Mouse (Mus musculus): ENCODE measurements around the gene 1700020D05Rik. TPM values are rescaled to one million over a fixed set of nuclear protein-coding genes. Genes with fewer than 3 reads are reported as not detected.

The 1700020D05Rik gene
- total and polyA plus RNA-seq, 2 experiments from 2014 or later = 0.20 to 7.3 TPM

DNA sequence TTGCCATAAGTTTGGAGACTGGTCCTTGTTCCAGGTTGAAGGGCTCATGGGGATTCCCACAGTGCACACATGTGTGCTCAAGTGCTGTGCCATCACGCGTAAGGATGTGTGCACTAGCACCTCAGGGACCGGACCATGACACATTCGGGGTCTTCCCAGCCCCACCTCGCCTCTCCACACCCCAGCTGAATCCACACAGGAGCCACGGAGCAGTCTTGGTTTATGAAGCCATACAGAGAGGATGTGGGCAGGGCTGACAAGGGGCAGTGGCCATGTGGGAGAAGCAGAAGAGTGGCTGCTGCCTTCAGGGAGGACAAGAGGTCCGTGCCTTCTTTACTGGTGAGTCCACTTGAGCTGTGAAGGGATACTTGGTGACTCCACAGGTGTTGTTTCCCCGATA is 38.5 kb downstream of the 1700020D05Rik start:
- no peak for ATAC-seq (ENCODE audit: low FRiP score)
- WGBS = 94% methylated on average over 8 of the region's 8 CpGs

DNA sequence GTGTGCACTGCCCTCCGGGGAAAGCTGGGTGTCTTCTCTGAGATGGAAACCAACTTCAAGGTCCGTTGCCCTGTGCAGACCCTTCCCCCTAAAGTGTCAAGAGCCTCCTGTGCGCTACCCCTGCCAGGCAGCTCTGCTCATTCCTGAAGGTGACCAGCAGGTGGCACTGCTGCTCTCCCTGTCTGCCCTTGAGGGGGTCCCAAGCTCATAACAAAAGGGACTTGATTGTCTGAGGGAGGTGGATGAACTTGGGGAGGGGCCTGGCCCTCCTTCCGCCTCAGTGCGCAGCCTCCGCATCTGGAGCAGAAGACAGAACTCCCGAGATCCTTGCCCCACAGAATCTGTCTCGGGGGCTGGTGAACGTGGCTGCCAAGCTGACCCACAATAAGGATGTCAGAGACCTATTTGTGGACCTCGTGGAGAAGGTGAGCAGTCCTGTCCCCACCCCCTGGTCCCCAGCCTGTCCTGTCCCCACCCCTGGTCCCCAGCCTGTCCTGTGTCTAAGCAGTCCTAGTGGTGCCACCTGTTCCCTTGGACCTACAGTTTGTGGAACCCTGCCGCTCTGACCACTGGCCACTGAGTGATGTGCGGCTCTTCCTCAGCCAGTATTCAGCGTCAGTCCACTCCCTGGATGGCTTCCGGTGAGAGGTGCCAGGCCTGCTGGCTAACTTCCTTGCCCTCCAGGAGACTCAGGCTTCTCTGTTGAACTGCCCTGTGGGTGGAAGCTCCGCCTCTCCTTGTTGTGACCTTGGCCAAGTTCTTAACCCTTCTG is 39.6 kb downstream of the 1700020D05Rik start:
- Histone ChIP-seq H3K27ac (ENCODE audit: low read depth, low read length) (peak overlapping the region; percentile 62), H3K27me3 (ENCODE audit: insufficient read depth, low read length) (no peaks in the 10 kb centered on the region), H3K4me3 (ENCODE audit: low read depth, low read length) (peak overlapping the region; percentile 21; the same call in 1 of the 2 replicates), H3K4me2 (ENCODE audit: low read depth, low read length, poor library complexity, severe bottlenecking) (peak overlapping the region; percentile 43), H3K9ac (replicated peaks; ENCODE audit: low read length, poor library complexity, severe bottlenecking) (peak overlapping the region; percentile 39), H3K36me3 (ENCODE audit: insufficient read depth, low read length) (peaks cover 36% of the 10 kb centered on the region), H3K9me3 (ENCODE audit: low read length) (no peaks in the 10 kb centered on the region), H3K4me1 (ENCODE audit: insufficient read depth, low read length) (peaks cover 5% of the 10 kb centered on the region; the same call in 1 of the 2 replicates)
- WGBS = 31% methylated on average over 15 of the region's 15 CpGs
- DNase-seq (ENCODE audit: low spot score) (peak; percentile 82), ATAC-seq (ENCODE audit: low FRiP score) (peak; percentile 45)
- peak; percentile 94 for TF ChIP-seq CTCF (IDR thresholded peaks at IDR 0.05)

More for the DNA sequence above, 38.5 kb downstream of the 1700020D05Rik start:
- Histone ChIP-seq H3K4me1 (ENCODE audit: insufficient read depth, low read length) (peaks cover 5% of the 10 kb centered on the region; the same call in 1 of the 2 replicates), H3K4me2 (ENCODE audit: low read depth, low read length, poor library complexity, severe bottlenecking) (no peak overlapping the region), H3K36me3 (ENCODE audit: insufficient read depth, low read length) (peaks cover 36% of the 10 kb centered on the region), H3K4me3 (ENCODE audit: low read depth, low read length) (no peak overlapping the region), H3K27ac (ENCODE audit: low read depth, low read length) (no peak overlapping the region), H3K9ac (replicated peaks; ENCODE audit: low read length, poor library complexity, severe bottlenecking) (no peak overlapping the region), H3K9me3 (ENCODE audit: low read length) (no peaks in the 10 kb centered on the region), H3K27me3 (ENCODE audit: insufficient read depth, low read length) (no peaks in the 10 kb centered on the region)
- DNase-seq (ENCODE audit: low spot score) = no peak
- TF ChIP-seq CTCF (IDR thresholded peaks at IDR 0.05) = no peak

- Histone ChIP-seq H3K9ac (replicated peaks; ENCODE audit: low read length, poor library complexity, severe bottlenecking) (no peak overlapping the region), H3K4me3 (ENCODE audit: low read depth, low read length) (no peak overlapping the region), H3K27ac (ENCODE audit: low read depth, low read length) (no peak overlapping the region), H3K9me3 (ENCODE audit: low read length) (no peaks in the 10 kb centered on the region), H3K4me1 (ENCODE audit: insufficient read depth, low read length) (peaks cover 5% of the 10 kb centered on the region; the same call in 1 of the 2 replicates), H3K27me3 (ENCODE audit: insufficient read depth, low read length) (no peaks in the 10 kb centered on the region), H3K4me2 (ENCODE audit: low read depth, low read length, poor library complexity, severe bottlenecking) (no peak overlapping the region), H3K36me3 (ENCODE audit: insufficient read depth, low read length) (peaks cover 36% of the 10 kb centered on the region)
- DNase-seq (ENCODE audit: low spot score) (no peak), ATAC-seq (ENCODE audit: low FRiP score) (no peak)
- WGBS = 94% methylated on average over 9 of the region's 9 CpGs
- TF ChIP-seq CTCF (IDR thresholded peaks at IDR 0.05) = no peak
These were observed 40.4 kb downstream of the 1700020D05Rik start for GRCm38 (mm10) chr19:5463212-5463611.

DNA sequence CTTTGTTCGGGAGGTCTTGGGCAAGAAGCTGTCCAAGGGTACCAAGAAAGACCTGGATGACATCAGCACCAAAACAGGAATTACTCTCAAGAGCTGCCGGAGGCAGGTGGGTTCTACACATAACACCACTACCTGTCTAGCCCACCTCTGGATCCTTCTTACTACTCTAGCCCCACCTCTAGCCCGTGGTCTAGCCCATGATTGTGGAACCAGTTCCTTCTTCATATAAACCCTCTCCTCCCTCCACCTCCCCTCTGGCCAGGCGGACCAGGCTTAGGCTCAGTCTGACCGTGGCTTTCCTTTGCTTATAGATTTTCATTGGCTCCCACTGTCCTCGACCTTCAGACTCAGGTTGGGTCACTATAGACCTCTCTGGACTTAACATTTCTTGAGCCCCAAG is 42.2 kb downstream of the 1700020D05Rik start:
- H3K9ac ChIP-seq (replicated peaks; ENCODE audit: low read length, poor library complexity, severe bottlenecking) = peak overlapping the region; percentile 77
- peaks cover 5% of the 10 kb centered on the region for H3K4me1 ChIP-seq (ENCODE audit: insufficient read depth, low read length)
- H3K4me3 ChIP-seq (ENCODE audit: low read depth, low read length) = peak overlapping the region; percentile 74
- H3K9me3 ChIP-seq (ENCODE audit: low read length) = no peaks in the 10 kb centered on the region
- ATAC-seq (ENCODE audit: low FRiP score) = no peak
- no peak for TF ChIP-seq CTCF (IDR thresholded peaks at IDR 0.05)
- peak overlapping the region; percentile 94 for H3K4me2 ChIP-seq (ENCODE audit: low read depth, low read length, poor library complexity, severe bottlenecking)
- H3K36me3 ChIP-seq (ENCODE audit: insufficient read depth, low read length) = peaks cover 25% of the 10 kb centered on the region
- WGBS = 86% methylated on average over 6 of the region's 6 CpGs
- no peak for DNase-seq (ENCODE audit: low spot score)
- H3K27me3 ChIP-seq (ENCODE audit: insufficient read depth, low read length) = no peaks in the 10 kb centered on the region
- H3K27ac ChIP-seq (ENCODE audit: low read depth, low read length) = no peak overlapping the region

- WGBS = under 1% methylated on average over 32 of the region's 32 CpGs
- H3K4me1 ChIP-seq (ENCODE audit: insufficient read depth, low read length) = peaks cover 13% of the 10 kb centered on the region
- peak within 1 kb of the TSS; percentile 76 for H3K27ac ChIP-seq (ENCODE audit: low read depth, low read length)
- no peaks in the 10 kb centered on the region for H3K27me3 ChIP-seq (ENCODE audit: insufficient read depth, low read length)
- H3K4me2 ChIP-seq (ENCODE audit: low read depth, low read length, poor library complexity, severe bottlenecking) = peak within 1 kb of the TSS; percentile 94
- TF ChIP-seq CTCF (IDR thresholded peaks at IDR 0.05) = no peak
- peak within 1 kb of the TSS; percentile 77 for H3K9ac ChIP-seq (replicated peaks; ENCODE audit: low read length, poor library complexity, severe bottlenecking)
- DNase-seq (ENCODE audit: low spot score) (peak; percentile 95), ATAC-seq (ENCODE audit: low FRiP score) (peak; percentile 73)
- H3K36me3 ChIP-seq (ENCODE audit: insufficient read depth, low read length) = peaks cover 16% of the 10 kb centered on the region
- H3K4me3 ChIP-seq (ENCODE audit: low read depth, low read length) = peak within 1 kb of the TSS; percentile 74
- no peaks in the 10 kb centered on the region for H3K9me3 ChIP-seq (ENCODE audit: low read length)
These were observed 43.1 kb downstream of the 1700020D05Rik start, which contains the start of gene Fibp for GRCm38 (mm10) chr19:5460465-5460911. TSS of gene Fibp (plus strand) at chr19:5460615.

DNA sequence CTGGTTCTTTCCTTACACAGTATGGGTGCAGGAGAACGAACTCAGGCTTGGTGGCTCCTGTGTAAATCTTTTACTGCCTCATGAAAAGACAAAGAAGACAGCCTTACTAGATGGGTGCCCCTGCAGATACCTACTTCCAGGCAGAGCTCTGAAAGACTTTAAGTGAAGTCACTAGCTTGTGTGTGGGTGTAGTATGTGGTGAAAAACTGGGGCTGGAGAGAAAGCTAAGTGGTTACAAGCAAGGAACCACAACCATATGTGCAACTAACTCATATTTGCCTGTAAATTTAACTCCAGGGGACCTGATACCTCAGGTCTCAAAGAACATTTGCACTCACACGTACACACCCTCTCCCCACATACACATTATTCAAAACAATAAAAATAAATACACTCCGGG is 43.7 kb downstream of the 1700020D05Rik start:
- Histone ChIP-seq H3K4me1 (ENCODE audit: insufficient read depth, low read length) (peaks cover 18% of the 10 kb centered on the region), H3K4me3 (ENCODE audit: low read depth, low read length) (peak overlapping the region; percentile 74), H3K27me3 (ENCODE audit: insufficient read depth, low read length) (no peaks in the 10 kb centered on the region), H3K9ac (replicated peaks; ENCODE audit: low read length, poor library complexity, severe bottlenecking) (peak overlapping the region; percentile 77), H3K27ac (ENCODE audit: low read depth, low read length) (peak overlapping the region; percentile 76), H3K36me3 (ENCODE audit: insufficient read depth, low read length) (peaks cover 12% of the 10 kb centered on the region), H3K4me2 (ENCODE audit: low read depth, low read length, poor library complexity, severe bottlenecking) (peak overlapping the region; percentile 94), H3K9me3 (ENCODE audit: low read length) (no peaks in the 10 kb centered on the region)
- WGBS = 30% methylated on average over 3 of the region's 3 CpGs
- no peak for DNase-seq (ENCODE audit: low spot score)
- ATAC-seq (ENCODE audit: low FRiP score) = no peak
- TF ChIP-seq CTCF (IDR thresholded peaks at IDR 0.05) = no peak
